Mouse (Mus musculus): ENCODE results near the gene Fgf14. TPM values are rescaled to one million over a fixed set of nuclear protein-coding genes. Genes with fewer than 3 reads are reported as not detected.

Fgf14 gene
- polyA plus RNA-seq, 1 experiment from 2014 or later, result 1.2 TPM

DNA sequence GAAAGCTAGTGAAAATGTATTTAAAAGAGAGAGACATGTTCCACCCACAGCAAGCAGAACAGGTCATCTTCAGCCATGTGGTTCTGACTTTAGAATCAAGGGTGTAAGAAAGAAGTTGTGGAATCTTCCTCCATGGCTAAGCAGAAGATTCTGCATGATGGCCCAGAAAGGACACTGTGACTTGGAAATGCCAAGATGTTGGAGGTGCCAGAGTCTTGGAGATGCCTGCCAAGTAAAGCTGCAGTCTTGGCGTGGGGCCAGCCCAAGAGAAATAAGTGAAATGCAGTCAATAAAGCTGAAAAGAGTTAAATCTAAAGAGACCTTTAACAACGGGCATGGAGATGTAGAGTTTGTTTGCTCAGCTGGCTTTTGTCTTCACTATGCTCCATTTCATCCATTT is 42.0 kb downstream of the Fgf14 start:
- Histone ChIP-seq H3K27ac (replicated peaks; ENCODE audit: low read depth, low read length) (no peak overlapping the region), H3K4me1 (ENCODE audit: control insufficient read depth, insufficient read depth, low read length) (no peaks in the 10 kb centered on the region), H3K4me3 (ENCODE audit: low read depth, low read length) (no peak overlapping the region), H3K9me3 (replicated peaks; ENCODE audit: control insufficient read depth, low read length) (no peaks in the 10 kb centered on the region), H3K9ac (replicated peaks; ENCODE audit: low read length) (no peak overlapping the region), H3K27me3 (ENCODE audit: control insufficient read depth, insufficient read depth, low read length) (no peaks in the 10 kb centered on the region), H3K36me3 (replicated peaks; ENCODE audit: control insufficient read depth, insufficient read depth, low read depth, low read length) (no peaks in the 10 kb centered on the region), H3K4me2 (ENCODE audit: low read depth, low read length) (no peak overlapping the region)
- ATAC-seq (replicated peaks; ENCODE audit: insufficient number of reproducible peaks, low FRiP score, low TSS enrichment, low read depth), result no peak
- DNase-seq (ENCODE audit: low spot score), result no peak
- 73% methylated on average over 2 of the region's 2 CpGs for WGBS

DNA sequence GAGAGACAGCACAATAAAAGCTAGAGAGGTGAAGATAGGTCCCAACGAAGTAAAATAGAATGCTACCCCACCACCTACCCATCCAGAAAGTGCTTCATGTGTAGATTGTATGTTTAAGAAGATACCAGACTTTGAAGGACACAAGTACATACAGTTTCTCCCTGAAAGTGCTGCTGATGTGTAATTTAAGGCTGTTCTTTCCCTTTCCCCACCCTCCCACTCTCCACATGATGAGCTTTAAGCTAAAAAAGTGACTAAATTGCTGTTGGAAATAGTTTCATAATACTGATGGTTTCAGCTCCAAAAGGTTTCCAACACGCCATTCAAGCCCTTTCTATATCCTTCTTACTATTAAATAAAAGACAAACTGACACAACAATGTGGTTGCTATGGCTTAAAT is 63.5 kb downstream of the Fgf14 start:
- Histone ChIP-seq H3K4me2 (ENCODE audit: low read depth, low read length) (no peak overlapping the region), H3K9me3 (replicated peaks; ENCODE audit: control insufficient read depth, low read length) (no peaks in the 10 kb centered on the region), H3K4me1 (ENCODE audit: control insufficient read depth, insufficient read depth, low read length) (no peaks in the 10 kb centered on the region), H3K9ac (replicated peaks; ENCODE audit: low read length) (no peak overlapping the region), H3K27ac (replicated peaks; ENCODE audit: low read depth, low read length) (no peak overlapping the region), H3K4me3 (ENCODE audit: low read depth, low read length) (no peak overlapping the region), H3K36me3 (replicated peaks; ENCODE audit: control insufficient read depth, insufficient read depth, low read depth, low read length) (no peaks in the 10 kb centered on the region), H3K27me3 (ENCODE audit: control insufficient read depth, insufficient read depth, low read length) (no peaks in the 10 kb centered on the region)
- 67% methylated on average over 2 of the region's 2 CpGs for WGBS
- no peak for DNase-seq (ENCODE audit: low spot score)
- no peak for ATAC-seq (replicated peaks; ENCODE audit: insufficient number of reproducible peaks, low FRiP score, low TSS enrichment, low read depth)

DNA sequence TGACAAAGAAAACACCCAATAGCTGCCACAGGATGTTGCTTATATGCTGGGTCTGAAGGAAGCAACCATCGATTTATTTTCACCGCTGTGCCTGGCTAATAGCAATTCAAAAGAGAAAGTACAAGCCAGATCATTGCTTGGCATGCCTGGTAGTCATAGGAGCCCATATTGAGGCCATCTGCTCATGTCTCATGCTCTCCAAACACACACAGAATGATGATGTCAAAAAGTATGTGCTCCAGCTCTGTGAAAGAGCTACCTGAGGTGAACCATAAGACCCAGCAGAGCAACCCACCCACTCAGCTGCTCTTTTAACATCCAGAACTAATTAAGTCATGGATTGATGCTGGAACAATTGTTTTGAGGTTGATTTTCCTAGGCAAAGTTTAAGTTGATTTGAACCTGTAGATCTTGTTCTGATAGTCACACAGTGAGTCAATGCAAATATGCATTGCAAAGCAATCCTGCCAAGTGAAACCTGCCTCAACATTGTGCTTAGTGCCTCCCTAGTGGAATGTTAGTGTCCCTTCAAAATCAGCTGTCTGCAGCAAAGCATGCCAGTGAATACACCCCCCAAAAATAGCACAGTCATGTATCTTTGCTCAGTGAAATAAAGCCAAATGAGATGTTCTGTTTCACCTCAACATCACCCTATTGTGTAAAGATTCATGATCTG is 70.8 kb downstream of the Fgf14 start:
- Histone ChIP-seq H3K27me3 (ENCODE audit: control insufficient read depth, insufficient read depth, low read length) (no peaks in the 10 kb centered on the region), H3K9me3 (replicated peaks; ENCODE audit: control insufficient read depth, low read length) (no peaks in the 10 kb centered on the region), H3K9ac (replicated peaks; ENCODE audit: low read length) (no peak overlapping the region), H3K4me2 (ENCODE audit: low read depth, low read length) (no peak overlapping the region), H3K27ac (replicated peaks; ENCODE audit: low read depth, low read length) (no peak overlapping the region), H3K4me3 (ENCODE audit: low read depth, low read length) (no peak overlapping the region), H3K36me3 (replicated peaks; ENCODE audit: control insufficient read depth, insufficient read depth, low read depth, low read length) (no peaks in the 10 kb centered on the region), H3K4me1 (ENCODE audit: control insufficient read depth, insufficient read depth, low read length) (no peaks in the 10 kb centered on the region)
- DNase-seq (ENCODE audit: low spot score), result no peak
- 93% methylated on average over 2 of the region's 2 CpGs for WGBS
- no peak for ATAC-seq (replicated peaks; ENCODE audit: insufficient number of reproducible peaks, low FRiP score, low TSS enrichment, low read depth)

DNA sequence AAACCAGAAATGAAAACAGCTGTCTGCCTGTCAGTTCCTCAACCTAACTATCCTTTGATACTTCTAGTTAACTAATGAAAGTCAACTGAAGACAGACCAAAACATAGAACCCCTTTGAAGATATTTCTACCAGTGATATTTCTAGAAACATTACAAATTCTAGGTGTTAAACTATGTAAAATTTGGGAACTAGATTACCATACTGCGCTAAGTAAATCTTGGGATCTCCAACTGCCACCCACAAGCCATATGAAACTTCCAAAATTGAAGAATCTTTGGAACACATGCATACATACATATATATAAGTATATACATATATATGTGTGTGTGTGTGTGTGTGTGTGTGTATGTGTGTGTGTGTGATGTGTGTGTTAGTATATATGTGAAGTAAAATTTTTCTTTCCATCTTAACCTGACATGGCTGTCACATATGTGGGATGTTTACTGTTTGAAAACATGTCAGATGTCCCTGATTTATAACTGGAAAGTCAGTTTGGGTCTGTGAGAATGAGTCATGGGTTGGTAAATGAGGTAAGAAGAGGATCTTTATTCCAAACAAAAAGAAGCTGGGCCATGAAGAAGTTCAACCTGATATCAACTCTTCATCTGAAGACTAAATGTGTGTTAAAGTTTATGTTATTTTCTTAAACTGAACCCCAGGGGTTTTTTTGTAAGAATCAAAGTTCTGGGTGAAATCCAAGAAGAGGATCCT is 71.7 kb downstream of the Fgf14 start:
- H3K4me3 ChIP-seq (ENCODE audit: low read depth, low read length), result no peak overlapping the region
- no peak overlapping the region for H3K27ac ChIP-seq (replicated peaks; ENCODE audit: low read depth, low read length)
- no peak overlapping the region for H3K4me2 ChIP-seq (ENCODE audit: low read depth, low read length)
- DNase-seq (ENCODE audit: low spot score), result no peak
- no peaks in the 10 kb centered on the region for H3K4me1 ChIP-seq (ENCODE audit: control insufficient read depth, insufficient read depth, low read length)
- no peaks in the 10 kb centered on the region for H3K27me3 ChIP-seq (ENCODE audit: control insufficient read depth, insufficient read depth, low read length)
- ATAC-seq (replicated peaks; ENCODE audit: insufficient number of reproducible peaks, low FRiP score, low TSS enrichment, low read depth), result no peak
- H3K36me3 ChIP-seq (replicated peaks; ENCODE audit: control insufficient read depth, insufficient read depth, low read depth, low read length), result no peaks in the 10 kb centered on the region
- H3K9ac ChIP-seq (replicated peaks; ENCODE audit: low read length), result no peak overlapping the region
- no peaks in the 10 kb centered on the region for H3K9me3 ChIP-seq (replicated peaks; ENCODE audit: control insufficient read depth, low read length)
- WGBS, result 91% methylated on average over 1 of the region's 1 CpGs

DNA sequence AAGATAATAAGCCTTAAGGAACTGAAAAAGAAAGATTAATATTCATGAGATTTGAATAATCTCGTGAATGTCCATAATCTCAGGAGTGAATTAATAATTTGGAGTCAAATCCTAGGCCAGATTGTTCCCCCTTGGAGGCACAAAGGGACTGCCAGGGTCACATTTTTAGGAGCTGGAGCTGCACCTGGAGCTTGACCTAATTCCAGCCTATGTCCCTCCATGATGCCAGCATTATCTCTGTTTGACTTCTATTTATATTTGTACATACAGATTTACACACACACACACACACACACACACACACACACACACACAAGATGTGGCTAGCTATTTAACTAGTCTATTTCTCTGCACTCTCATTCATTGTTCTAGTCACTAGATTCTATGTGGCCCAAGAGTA is 100.4 kb downstream of the Fgf14 start:
- no peak overlapping the region for H3K4me2 ChIP-seq (ENCODE audit: low read depth, low read length)
- no peak overlapping the region for H3K9ac ChIP-seq (replicated peaks; ENCODE audit: low read length)
- no peak overlapping the region for H3K4me3 ChIP-seq (ENCODE audit: low read depth, low read length)
- H3K27me3 ChIP-seq (ENCODE audit: control insufficient read depth, insufficient read depth, low read length), result no peaks in the 10 kb centered on the region
- no peaks in the 10 kb centered on the region for H3K4me1 ChIP-seq (ENCODE audit: control insufficient read depth, insufficient read depth, low read length)
- 80% methylated on average over 1 of the region's 1 CpGs for WGBS
- ATAC-seq (replicated peaks; ENCODE audit: insufficient number of reproducible peaks, low FRiP score, low TSS enrichment, low read depth), result no peak
- H3K27ac ChIP-seq (replicated peaks; ENCODE audit: low read depth, low read length), result no peak overlapping the region
- H3K36me3 ChIP-seq (replicated peaks; ENCODE audit: control insufficient read depth, insufficient read depth, low read depth, low read length), result no peaks in the 10 kb centered on the region
- no peak for DNase-seq (ENCODE audit: low spot score)
- no peaks in the 10 kb centered on the region for H3K9me3 ChIP-seq (replicated peaks; ENCODE audit: control insufficient read depth, low read length)

DNA sequence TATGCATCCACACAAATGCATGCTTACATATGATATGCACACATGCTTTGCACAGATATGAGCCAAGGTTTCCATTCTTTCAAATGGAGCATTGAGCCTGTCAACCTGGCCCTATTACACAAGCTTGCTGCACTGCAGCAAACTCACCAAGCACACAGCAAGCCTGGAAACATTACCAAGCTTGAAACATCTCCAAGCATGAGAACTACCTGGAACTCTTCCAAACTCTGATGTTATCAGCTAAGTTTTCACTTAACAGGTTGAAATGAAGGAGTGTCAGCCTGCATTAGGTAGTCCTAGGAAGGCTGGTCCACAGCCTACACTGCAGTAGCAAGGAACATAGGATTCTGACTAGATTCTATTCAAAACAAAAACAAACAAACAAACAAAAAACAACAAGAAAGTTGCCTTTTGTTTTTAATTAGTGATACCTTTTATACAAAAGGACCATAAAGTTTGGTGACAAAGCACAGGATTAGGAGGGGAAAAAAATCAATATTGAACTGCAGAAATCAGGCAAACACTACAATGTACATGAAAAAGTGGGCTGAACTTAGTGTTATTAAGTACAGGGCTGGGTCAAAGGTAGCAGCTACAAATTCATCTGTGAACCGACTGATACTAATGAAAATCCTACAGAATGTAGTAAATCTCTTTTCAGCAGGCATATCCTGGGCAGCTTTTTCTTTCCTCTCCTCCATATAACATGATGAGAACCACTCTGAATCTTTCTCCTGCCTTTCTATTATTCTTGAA is 101.6 kb downstream of the Fgf14 start:
- DNase-seq (ENCODE audit: low spot score) (no peak), ATAC-seq (replicated peaks; ENCODE audit: insufficient number of reproducible peaks, low FRiP score, low TSS enrichment, low read depth) (no peak)
- Histone ChIP-seq H3K4me1 (ENCODE audit: control insufficient read depth, insufficient read depth, low read length) (no peaks in the 10 kb centered on the region), H3K4me2 (ENCODE audit: low read depth, low read length) (no peak overlapping the region), H3K9me3 (replicated peaks; ENCODE audit: control insufficient read depth, low read length) (no peaks in the 10 kb centered on the region), H3K27me3 (ENCODE audit: control insufficient read depth, insufficient read depth, low read length) (no peaks in the 10 kb centered on the region), H3K27ac (replicated peaks; ENCODE audit: low read depth, low read length) (no peak overlapping the region), H3K4me3 (ENCODE audit: low read depth, low read length) (no peak overlapping the region), H3K36me3 (replicated peaks; ENCODE audit: control insufficient read depth, insufficient read depth, low read depth, low read length) (no peaks in the 10 kb centered on the region), H3K9ac (replicated peaks; ENCODE audit: low read length) (no peak overlapping the region)
- WGBS, result 85% methylated on average over 1 of the region's 1 CpGs

DNA sequence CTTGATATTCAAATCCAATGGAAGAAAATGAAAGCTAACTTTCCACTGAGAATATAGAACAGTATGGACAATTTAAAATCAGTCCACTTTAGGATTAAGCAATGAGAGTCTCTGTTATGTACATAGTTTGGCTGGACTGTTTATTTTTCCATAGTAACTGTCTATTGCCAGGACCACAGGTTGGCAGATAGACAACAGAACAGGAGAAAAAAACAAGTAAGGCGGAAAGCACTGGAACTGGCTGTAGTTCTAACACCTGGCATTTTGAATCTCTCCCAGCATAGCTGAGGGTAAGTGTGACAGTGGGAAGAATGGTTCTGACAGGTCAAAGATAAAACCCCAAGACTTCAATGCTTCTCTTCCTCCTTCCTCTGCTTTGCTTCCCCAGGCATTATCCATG is 110.5 kb downstream of the Fgf14 start:
- 82% methylated on average over 1 of the region's 1 CpGs for WGBS
- H3K27me3 ChIP-seq (ENCODE audit: control insufficient read depth, insufficient read depth, low read length), result no peaks in the 10 kb centered on the region
- no peak for DNase-seq (ENCODE audit: low spot score)
- no peak overlapping the region for H3K27ac ChIP-seq (replicated peaks; ENCODE audit: low read depth, low read length)
- ATAC-seq (replicated peaks; ENCODE audit: insufficient number of reproducible peaks, low FRiP score, low TSS enrichment, low read depth), result no peak
- no peaks in the 10 kb centered on the region for H3K4me1 ChIP-seq (ENCODE audit: control insufficient read depth, insufficient read depth, low read length)
- no peak overlapping the region for H3K4me3 ChIP-seq (ENCODE audit: low read depth, low read length)
- H3K9me3 ChIP-seq (replicated peaks; ENCODE audit: control insufficient read depth, low read length), result no peaks in the 10 kb centered on the region
- no peak overlapping the region for H3K4me2 ChIP-seq (ENCODE audit: low read depth, low read length)
- no peaks in the 10 kb centered on the region for H3K36me3 ChIP-seq (replicated peaks; ENCODE audit: control insufficient read depth, insufficient read depth, low read depth, low read length)
- no peak overlapping the region for H3K9ac ChIP-seq (replicated peaks; ENCODE audit: low read length)

DNA sequence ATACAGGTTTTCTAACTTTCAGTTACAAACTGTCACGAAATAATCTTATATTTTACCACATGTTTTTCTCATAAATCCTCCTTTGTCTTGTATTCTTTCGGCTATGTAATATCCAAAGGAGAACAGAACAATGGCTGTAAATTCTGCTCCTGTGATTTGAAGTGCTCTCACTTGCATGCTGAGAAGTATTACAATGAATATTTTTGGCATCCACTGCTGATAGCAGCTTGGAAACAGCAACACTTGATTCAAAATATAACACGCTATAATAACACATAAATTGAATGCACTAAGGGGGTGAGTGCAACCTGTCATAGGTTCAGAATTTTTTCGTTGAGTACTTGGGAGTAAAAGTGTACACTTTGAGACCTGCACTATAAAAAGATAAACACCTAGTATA is 115.4 kb downstream of the Fgf14 start:
- ATAC-seq (replicated peaks; ENCODE audit: insufficient number of reproducible peaks, low FRiP score, low TSS enrichment, low read depth), result no peak
- no peak overlapping the region for H3K9ac ChIP-seq (replicated peaks; ENCODE audit: low read length)
- WGBS, result 80% methylated on average over 4 of the region's 4 CpGs
- no peaks in the 10 kb centered on the region for H3K4me1 ChIP-seq (ENCODE audit: control insufficient read depth, insufficient read depth, low read length)
- DNase-seq (ENCODE audit: low spot score), result no peak
- no peak overlapping the region for H3K27ac ChIP-seq (replicated peaks; ENCODE audit: low read depth, low read length)
- no peak overlapping the region for H3K4me3 ChIP-seq (ENCODE audit: low read depth, low read length)
- H3K36me3 ChIP-seq (replicated peaks; ENCODE audit: control insufficient read depth, insufficient read depth, low read depth, low read length), result no peaks in the 10 kb centered on the region
- no peaks in the 10 kb centered on the region for H3K9me3 ChIP-seq (replicated peaks; ENCODE audit: control insufficient read depth, low read length)
- H3K4me2 ChIP-seq (ENCODE audit: low read depth, low read length), result no peak overlapping the region
- no peaks in the 10 kb centered on the region for H3K27me3 ChIP-seq (ENCODE audit: control insufficient read depth, insufficient read depth, low read length)
